Mouse (Mus musculus) liver, adult 2 months (tissue): ENCODE measurements at regions not wholly inside any gene's neighbourhood (a gene's known extent, or its start where the extent isn't known, plus 50 kb on each side); places are given as distances from the start of the nearest gene placed in this dataset.

Experiments
- CTCF ChIP-seq: fragments of 200-500 bp; IDR thresholded peaks from 2 replicates; pipeline ENCODE4 v1.5.1; 2011; ENCODE audit warnings: low read depth, low read length, control low read depth
- POLR2A ChIP-seq: fragments of 200-500 bp; IDR thresholded peaks from 2 replicates; pipeline ENCODE4 v1.6.1; 2011; ENCODE audit warnings: low read length, control low read depth; ENCODE audit not compliant: insufficient read depth; ENCODE audit errors: extremely low read depth

- no peak for TF ChIP-seq POLR2A
- TF ChIP-seq CTCF, result no peak
Measured at GRCm38 (mm10) chr9:41402942-41403341, 241.4 kb upstream of the Ubash3b start.
